Mouse (Mus musculus): ENCODE data around the gene Cklf. TPM values are rescaled to one million over a fixed set of nuclear protein-coding genes. Genes with fewer than 3 reads are reported as not detected.
"Not testable (repeated sequence)": the region's sequence is repeated elsewhere in the genome, so short reads cannot be mapped to it uniquely, and the experiment has no call there.

Cklf gene
- total RNA-seq, 2 experiments from 2014 or later: 14.7 to 54.9 TPM

- peak; percentile 54 for ATAC-seq (replicated peaks; ENCODE audit: poor library complexity)
Measured at GRCm38 (mm10) chr8:104253016-104253415, 2.4 kb downstream of the Cklf start.

DNA sequence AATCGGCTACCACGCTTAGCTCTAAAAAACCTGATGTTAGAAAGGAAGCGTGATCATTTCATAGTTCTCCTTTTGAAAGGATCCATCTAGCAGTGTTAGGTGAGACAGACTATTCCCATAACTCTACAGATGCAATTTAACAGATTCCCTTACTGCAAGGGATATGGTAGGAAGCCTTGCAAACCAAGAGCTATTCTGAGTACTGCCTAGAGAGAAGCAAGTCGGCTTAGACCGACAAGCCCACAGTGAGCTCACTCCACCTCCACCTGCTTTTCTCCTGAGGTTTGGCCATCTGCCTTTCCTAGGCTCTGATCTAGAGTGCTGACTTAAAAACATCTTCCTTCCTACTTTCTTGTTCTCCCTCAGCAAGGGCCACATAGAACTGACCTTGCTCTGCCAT lies 11.1 kb downstream of the Cklf start:
- not testable (repeated sequence) for ATAC-seq (replicated peaks; ENCODE audit: poor library complexity)

DNA sequence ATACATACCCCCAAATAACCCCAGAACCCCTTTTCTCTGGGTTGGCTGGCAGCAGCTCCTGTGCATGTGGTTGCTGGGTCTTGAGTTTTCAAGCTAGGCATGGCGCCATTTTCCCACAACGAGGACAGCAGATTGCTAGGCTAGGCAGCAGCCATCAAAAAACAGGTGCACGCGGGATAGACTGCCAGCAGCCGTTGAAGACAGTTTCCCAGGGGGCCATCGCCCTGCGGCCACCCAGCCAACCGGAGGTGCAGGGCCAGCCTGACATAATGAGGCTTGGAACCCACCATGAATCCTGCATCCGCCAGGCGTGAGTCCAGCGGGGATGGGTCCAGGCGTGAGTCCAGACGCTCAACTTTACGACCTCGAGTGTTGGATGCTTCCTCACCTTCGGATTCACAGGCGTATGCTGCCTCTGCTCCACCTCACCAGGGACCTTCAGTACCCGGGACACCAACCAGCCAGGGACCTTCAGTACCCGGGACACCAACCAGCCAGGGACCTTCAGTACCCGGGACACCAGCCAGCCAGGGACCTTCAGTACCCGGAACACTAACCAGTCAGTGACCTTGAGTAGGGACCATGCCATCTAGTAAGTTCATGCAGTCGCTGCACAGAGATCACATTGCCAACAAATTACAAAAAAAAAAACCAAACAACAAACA lies 13.7 kb downstream of the Cklf start:
- not testable (repeated sequence) for ATAC-seq (replicated peaks; ENCODE audit: poor library complexity)

DNA sequence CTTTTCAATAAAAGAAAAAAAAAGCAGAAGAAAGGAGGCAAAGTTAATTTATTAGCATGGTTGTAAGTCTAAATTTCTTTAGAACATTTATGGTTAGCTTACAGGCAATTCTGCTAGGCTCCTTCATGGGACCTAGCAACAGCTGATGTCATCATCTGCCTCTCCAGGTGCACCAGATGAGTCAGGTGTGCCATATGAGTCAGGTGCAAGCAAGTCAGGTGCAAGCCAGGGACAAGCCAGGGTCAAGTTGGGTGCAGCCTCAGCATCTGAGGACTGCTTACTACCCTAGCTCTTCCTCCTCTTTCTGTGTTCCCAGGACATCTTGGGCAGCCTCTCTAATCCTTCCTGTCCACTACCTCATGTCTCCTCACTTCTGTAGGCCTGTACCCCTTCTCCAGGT lies 17.7 kb downstream of the Cklf start:
- ATAC-seq (replicated peaks; ENCODE audit: poor library complexity): no peak

GRCm38 (mm10) chr8:104268937-104269440 lies 18.3 kb downstream of the Cklf start:
- no peak for ATAC-seq (replicated peaks; ENCODE audit: poor library complexity)

- not testable (repeated sequence) for ATAC-seq (replicated peaks; ENCODE audit: poor library complexity)
Measured at GRCm38 (mm10) chr8:104293081-104293480, 42.4 kb downstream of the Cklf start, which contains the start of gene Cmtm2a. Gene Cmtm2a, minus strand, starts transcription at chr8:104293181.

DNA sequence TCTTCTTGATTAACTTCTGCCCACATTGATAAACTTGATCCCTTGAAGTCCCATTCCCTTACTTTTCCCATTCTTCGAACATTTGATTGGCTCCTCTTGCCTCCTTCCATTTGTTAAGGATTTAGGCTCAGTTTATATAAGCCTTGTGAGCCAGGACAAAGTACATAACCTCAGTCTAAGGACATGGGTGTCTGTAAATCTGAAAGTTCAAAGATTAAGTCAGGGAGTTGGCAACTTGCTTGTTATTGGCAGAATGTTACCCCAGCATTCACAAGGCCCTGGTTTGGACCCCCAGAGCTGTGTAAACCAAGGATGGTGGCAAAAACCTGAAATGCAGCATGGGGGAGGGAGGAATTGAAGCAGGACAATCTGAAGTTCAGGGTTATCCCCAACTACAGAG lies 43.7 kb downstream of the Cklf start:
- ATAC-seq (replicated peaks; ENCODE audit: poor library complexity): no peak

GRCm38 (mm10) chr8:104301577-104301976 lies 50.9 kb downstream of the Cklf start:
- ATAC-seq (replicated peaks; ENCODE audit: poor library complexity): not testable (repeated sequence)

DNA sequence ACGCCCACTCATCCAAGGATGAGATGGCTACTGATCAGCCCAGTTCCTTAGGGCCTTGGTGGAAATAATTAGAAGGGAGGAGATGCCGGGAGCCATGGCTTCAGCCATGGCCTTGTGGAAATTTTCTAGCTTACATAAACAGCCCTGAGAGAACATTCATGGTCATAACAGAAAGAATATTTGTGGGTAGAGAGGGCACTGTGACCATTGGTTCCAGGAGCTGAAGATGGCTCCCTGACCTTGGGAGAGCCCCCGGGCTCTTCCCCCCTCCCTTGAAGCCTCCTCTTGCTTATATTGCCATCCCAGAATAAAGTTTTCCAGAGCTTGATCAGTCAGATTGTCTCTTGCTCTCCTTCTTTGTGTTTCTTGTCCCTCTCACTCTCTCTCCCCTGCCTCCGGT lies 51.9 kb downstream of the Cklf start:
- not testable (repeated sequence) for ATAC-seq (replicated peaks; ENCODE audit: poor library complexity)

DNA sequence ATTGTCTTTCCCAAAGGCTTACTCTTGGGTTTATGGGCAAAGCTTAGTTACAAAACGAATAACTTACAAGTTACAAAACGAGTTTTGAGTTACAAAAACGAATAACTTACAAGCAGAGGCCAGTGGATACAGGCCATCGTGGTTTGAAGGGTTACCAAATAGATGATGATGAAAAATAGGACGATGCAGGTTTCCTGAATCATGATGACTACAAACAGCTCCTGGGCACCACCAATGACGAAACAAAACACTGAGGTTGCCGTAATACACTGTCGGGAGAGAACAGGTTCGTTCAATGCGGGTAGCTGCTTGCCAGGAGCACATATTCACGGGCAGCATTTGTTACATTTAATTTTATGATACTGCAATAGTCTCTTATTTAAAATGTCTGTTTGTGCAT lies 54.3 kb downstream of the Cklf start:
- peak; percentile 61 for ATAC-seq (replicated peaks; ENCODE audit: poor library complexity)

DNA sequence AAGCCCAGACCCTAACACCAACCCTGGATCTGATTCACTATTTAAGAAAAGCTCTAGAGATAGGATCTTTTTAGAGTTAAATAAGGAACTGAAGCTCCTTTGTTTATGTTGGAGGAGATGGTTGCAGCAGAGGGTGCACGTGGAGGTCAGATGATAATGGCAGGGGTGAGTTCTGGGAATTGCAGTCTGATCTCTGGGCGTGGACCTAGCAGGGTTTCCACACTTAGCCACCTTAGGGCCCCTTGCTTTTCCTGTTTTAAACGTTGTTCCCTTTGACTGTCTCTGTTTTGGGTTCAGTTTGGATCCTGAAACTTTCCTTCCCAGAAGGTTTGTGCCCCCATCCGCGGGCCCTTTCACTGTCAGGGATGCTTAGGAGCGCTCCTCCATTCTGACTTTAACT lies 57.7 kb downstream of the Cklf start:
- not testable (repeated sequence) for ATAC-seq (replicated peaks; ENCODE audit: poor library complexity)

GRCm38 (mm10) chr8:104309441-104310155 lies 58.9 kb downstream of the Cklf start, which contains the start of the genes Gm45711 and Cmtm1:
Gene Gm45711, minus strand, starts transcription at chr8:104310081.
Gene Cmtm1, minus strand, starts transcription at chr8:104310145.
- not testable (repeated sequence) for ATAC-seq (replicated peaks; ENCODE audit: poor library complexity)

- not testable (repeated sequence) for ATAC-seq (replicated peaks; ENCODE audit: poor library complexity)
Measured at GRCm38 (mm10) chr8:104312023-104312422, 61.4 kb downstream of the Cklf start.

- no peak for ATAC-seq (replicated peaks; ENCODE audit: poor library complexity)
Measured at GRCm38 (mm10) chr8:104313311-104313710, 62.6 kb downstream of the Cklf start.

Other genes starting within 250 kb of the Cklf start
- gene Cdh5, start 149.2 kb upstream of the Cklf start, total RNA-seq (2015): not detected in 2 replicates
- 0.07 TPM in 1 of 2 replicates, not detected in the other for gene Cdh5, start 149.2 kb upstream of the Cklf start, total RNA-seq (2017)
- not detected in 2 replicates for gene Bean1, start 80.4 kb upstream of the Cklf start, total RNA-seq (2015)
- gene Bean1, start 80.4 kb upstream of the Cklf start, total RNA-seq (2017): not detected in 2 replicates
- gene Tk2, start 2.3 kb upstream of the Cklf start, total RNA-seq (2015): 16.5 and 16.9 TPM in 2 replicates
- 11.7 and 11.9 TPM in 2 replicates for gene Tk2, start 2.3 kb upstream of the Cklf start, total RNA-seq (2017)
- not detected in 2 replicates for gene Cmtm2a, start 42.3 kb downstream of the Cklf start, total RNA-seq (2015)
- not detected in 2 replicates for gene Cmtm2a, start 42.3 kb downstream of the Cklf start, total RNA-seq (2017)
- not detected in 2 replicates for gene Gm45711, start 59.2 kb downstream of the Cklf start, total RNA-seq (2015)
- gene Gm45711, start 59.2 kb downstream of the Cklf start, total RNA-seq (2017): not detected in 2 replicates
- not detected in 2 replicates for gene Cmtm1, start 59.3 kb downstream of the Cklf start, total RNA-seq (2015)
- gene Cmtm1, start 59.3 kb downstream of the Cklf start, total RNA-seq (2017): not detected in 2 replicates
- gene Gm11020, start 70.7 kb downstream of the Cklf start, total RNA-seq (2015): not detected in 2 replicates
- gene Gm11020, start 70.7 kb downstream of the Cklf start, total RNA-seq (2017): not detected in 2 replicates
- gene Cmtm2b, start 71.4 kb downstream of the Cklf start, total RNA-seq (2015): not detected in 2 replicates
- gene Cmtm2b, start 71.4 kb downstream of the Cklf start, total RNA-seq (2017): not detected in 2 replicates
- 28.2 and 39.9 TPM in 2 replicates for gene Cmtm3, start 88.5 kb downstream of the Cklf start, total RNA-seq (2015)
- gene Cmtm3, start 88.5 kb downstream of the Cklf start, total RNA-seq (2017): 12.0 and 21.6 TPM in 2 replicates
- 0.79 and 0.85 TPM in 2 replicates for gene Cmtm4, start 144.9 kb downstream of the Cklf start, total RNA-seq (2015)
- 0.84 and 0.87 TPM in 2 replicates for gene Cmtm4, start 144.9 kb downstream of the Cklf start, total RNA-seq (2017)
- 14.7 and 25.4 TPM in 2 replicates for gene Dync1li2, start 192.2 kb downstream of the Cklf start, total RNA-seq (2015)
- gene Dync1li2, start 192.2 kb downstream of the Cklf start, total RNA-seq (2017): 46.5 and 52.6 TPM in 2 replicates

Measured in megakaryocyte progenitor cell, adult 5-6 weeks (primary cell).